Mouse (Mus musculus) hindbrain, embryonic 13.5 days (tissue): ENCODE results near the gene 9530068E07Rik. TPM values are rescaled to one million over a fixed set of nuclear protein-coding genes. Genes with fewer than 3 reads are reported as not detected.
"Not testable (repeated sequence)": the region's sequence is repeated elsewhere in the genome, so short reads cannot be mapped to it uniquely, and the experiment has no call there.

Experiments used
- ATAC-seq: fragments of 200-750 bp; cut with Nextera tagmentation; 2 replicates; pipeline ENCODE4 v1.8.0; 2017; ENCODE audit warnings: moderate TSS enrichment; ENCODE audit not compliant: low FRiP score
- H3K27ac ChIP-seq: fragments of 300-500 bp; sonication (generic); 2 replicates; pipeline ENCODE4 v1.5.1; 2015; ENCODE audit warnings: inconsistent platforms, mild to moderate bottlenecking, moderate library complexity
- H3K27me3 ChIP-seq: fragments of 300-500 bp; sonication (generic); 2 replicates; pipeline ENCODE4 v1.6.1; 2015; ENCODE audit warnings: mild to moderate bottlenecking, inconsistent platforms
- H3K36me3 ChIP-seq: fragments of 300-500 bp; sonication (generic); 2 replicates; pipeline ENCODE4 v1.6.1; 2015; ENCODE audit warnings: mild to moderate bottlenecking, inconsistent platforms
- H3K4me1 ChIP-seq: fragments of 300-500 bp; sonication (generic); replicated peaks from 2 replicates; pipeline ENCODE4 v1.6.1; 2015; ENCODE audit warnings: inconsistent platforms
- H3K4me2 ChIP-seq: fragments of 300-500 bp; sonication (generic); 2 replicates; pipeline ENCODE4 v1.6.1; 2015; ENCODE audit warnings: inconsistent platforms, mild to moderate bottlenecking, moderate library complexity
- H3K4me3 ChIP-seq: fragments of 300-500 bp; sonication (generic); 2 replicates; pipeline ENCODE4 v1.5.1; 2015; ENCODE audit warnings: mild to moderate bottlenecking, inconsistent platforms
- H3K9ac ChIP-seq: fragments of 300-500 bp; sonication (generic); 2 replicates; pipeline ENCODE4 v1.6.1; 2015; ENCODE audit warnings: mild to moderate bottlenecking, inconsistent platforms
- H3K9me3 ChIP-seq: fragments of 300-500 bp; sonication (generic); 2 replicates; pipeline ENCODE4 v1.6.1; 2016; ENCODE audit warnings: inconsistent platforms
- whole genome bisulfite sequencing: fragments of 180-500 bp; shearing (Covaris S2); methylation state at CpG from one replicate; pipeline ENCODE4 v1.1.7; 2015; 5-methylcytosine and 5-hydroxymethylcytosine counted together
- polyA plus RNA-seq: library from polyadenylated mRNA; unstranded; fragments of >200 nt; fragmentation: Nextera tagmentation; extraction: Ambion mirVana; gene quantifications from 2 replicates; pipeline ENCODE4 v1.2.1, GENCODE M21; 2015

The 9530068E07Rik gene
- polyA plus RNA-seq, 1 experiment from 2014 or later, result 129 TPM

GRCm38 (mm10) chr11:52377579-52377978 is 18.6 kb upstream of the 9530068E07Rik start:
- no peaks in the 10 kb centered on the region for H3K9me3 ChIP-seq
- no peaks in the 10 kb centered on the region for H3K27me3 ChIP-seq
- H3K4me2 ChIP-seq, result no peak overlapping the region
- WGBS, result 94% methylated on average over 4 of the region's 4 CpGs
- H3K27ac ChIP-seq, result no peak overlapping the region
- 0 out of 2 replicates have a peak, but pooled peaks cover 8% of the 10 kb centered on the region for H3K4me1 ChIP-seq
- H3K36me3 ChIP-seq, result peaks cover 68% of the 10 kb centered on the region
- H3K4me3 ChIP-seq, result no peak overlapping the region
- ATAC-seq, result no peak
- H3K9ac ChIP-seq, result no peak overlapping the region

GRCm38 (mm10) chr11:52379241-52379640 is 17.0 kb upstream of the 9530068E07Rik start:
- H3K27ac ChIP-seq, result no peak overlapping the region
- no peaks in the 10 kb centered on the region for H3K27me3 ChIP-seq
- no peak overlapping the region for H3K9ac ChIP-seq
- 0 out of 2 replicates have a peak, but pooled peaks cover under 1% of the 10 kb centered on the region for H3K4me1 ChIP-seq
- WGBS, result 95% methylated on average over 3 of the region's 3 CpGs
- no peaks in the 10 kb centered on the region for H3K9me3 ChIP-seq
- ATAC-seq, result no peak
- H3K36me3 ChIP-seq, result peaks cover 83% of the 10 kb centered on the region
- no peak overlapping the region for H3K4me3 ChIP-seq
- H3K4me2 ChIP-seq, result no peak overlapping the region

- peaks cover 87% of the 10 kb centered on the region for H3K36me3 ChIP-seq
- WGBS, result 96% methylated on average over 14 of the region's 14 CpGs
- no peak overlapping the region for H3K4me3 ChIP-seq
- ATAC-seq, result no peak
- no peak overlapping the region for H3K9ac ChIP-seq
- H3K27me3 ChIP-seq, result no peaks in the 10 kb centered on the region
- H3K9me3 ChIP-seq, result no peaks in the 10 kb centered on the region
- no peak overlapping the region for H3K4me2 ChIP-seq
- H3K4me1 ChIP-seq, result no peaks in the 10 kb centered on the region
- no peak overlapping the region for H3K27ac ChIP-seq
Observed at GRCm38 (mm10) chr11:52383741-52384140, 12.5 kb upstream of the 9530068E07Rik start.

GRCm38 (mm10) chr11:52384667-52385066 is 11.6 kb upstream of the 9530068E07Rik start:
- 61% methylated on average over 3 of the region's 3 CpGs for WGBS

GRCm38 (mm10) chr11:52386892-52387291 is 9.3 kb upstream of the 9530068E07Rik start:
- WGBS, result 89% methylated on average over 3 of the region's 3 CpGs
- Histone ChIP-seq H3K4me1 (no peaks in the 10 kb centered on the region), H3K27ac (no peak overlapping the region)

More at GRCm38 (mm10) chr11:52384667-52385066, 11.6 kb upstream of the 9530068E07Rik start:
- H3K4me3 ChIP-seq, result no peak overlapping the region
- no peak overlapping the region for H3K4me2 ChIP-seq
- peaks cover 81% of the 10 kb centered on the region for H3K36me3 ChIP-seq
- H3K9ac ChIP-seq, result no peak overlapping the region
- no peaks in the 10 kb centered on the region for H3K9me3 ChIP-seq
- H3K4me1 ChIP-seq, result no peaks in the 10 kb centered on the region
- H3K27me3 ChIP-seq, result no peaks in the 10 kb centered on the region
- H3K27ac ChIP-seq, result no peak overlapping the region
- no peak for ATAC-seq

GRCm38 (mm10) chr11:52388150-52388549 is 8.1 kb upstream of the 9530068E07Rik start:
- 91% methylated on average over 12 of the region's 12 CpGs for WGBS
- H3K36me3 ChIP-seq, result peaks cover 63% of the 10 kb centered on the region
- H3K9ac ChIP-seq, result no peak overlapping the region
- no peak for ATAC-seq
- no peaks in the 10 kb centered on the region for H3K9me3 ChIP-seq
- H3K27ac ChIP-seq, result no peak overlapping the region
- H3K27me3 ChIP-seq, result no peaks in the 10 kb centered on the region
- no peaks in the 10 kb centered on the region for H3K4me1 ChIP-seq
- no peak overlapping the region for H3K4me2 ChIP-seq
- H3K4me3 ChIP-seq, result no peak overlapping the region

More at GRCm38 (mm10) chr11:52386892-52387291, 9.3 kb upstream of the 9530068E07Rik start:
- Histone ChIP-seq H3K4me3 (no peak overlapping the region), H3K36me3 (peaks cover 72% of the 10 kb centered on the region), H3K9me3 (no peaks in the 10 kb centered on the region), H3K9ac (no peak overlapping the region), H3K4me2 (no peak overlapping the region), H3K27me3 (no peaks in the 10 kb centered on the region)
- ATAC-seq, result no peak

GRCm38 (mm10) chr11:52388979-52389378 is 7.2 kb upstream of the 9530068E07Rik start:
- H3K4me2 ChIP-seq, H3K9me3 ChIP-seq, H3K9ac ChIP-seq, H3K4me3 ChIP-seq, H3K27me3 ChIP-seq, ATAC-seq, H3K27ac ChIP-seq, H3K4me1 ChIP-seq: not testable (repeated sequence)
- H3K36me3 ChIP-seq, result peaks cover 56% of the 10 kb centered on the region
- 99% methylated on average over 5 of the region's 5 CpGs for WGBS

- H3K4me2 ChIP-seq, result no peak overlapping the region
- H3K36me3 ChIP-seq, result peaks cover 48% of the 10 kb centered on the region
- no peak overlapping the region for H3K9ac ChIP-seq
- H3K27ac ChIP-seq, result no peak overlapping the region
- no peaks in the 10 kb centered on the region for H3K27me3 ChIP-seq
- no peaks in the 10 kb centered on the region for H3K9me3 ChIP-seq
- ATAC-seq, result no peak
- no peaks in the 10 kb centered on the region for H3K4me1 ChIP-seq
- no peak overlapping the region for H3K4me3 ChIP-seq
- whole genome bisulfite sequencing, result 93% methylated on average over 7 of the region's 7 CpGs
Observed at GRCm38 (mm10) chr11:52389933-52390332, 6.3 kb upstream of the 9530068E07Rik start.

- Histone ChIP-seq H3K9ac (no peak overlapping the region), H3K27ac (no peak overlapping the region), H3K27me3 (no peaks in the 10 kb centered on the region), H3K4me2 (no peak overlapping the region), H3K4me1 (peaks cover 24% of the 10 kb centered on the region), H3K36me3 (peaks cover 7% of the 10 kb centered on the region; the same call in 1 of the 2 replicates), H3K4me3 (no peak overlapping the region), H3K9me3 (no peaks in the 10 kb centered on the region)
- no peak for ATAC-seq
- 84% methylated on average over 4 of the region's 4 CpGs for WGBS
Observed at GRCm38 (mm10) chr11:52394494-52394893, 1.7 kb upstream of the 9530068E07Rik start.

GRCm38 (mm10) chr11:52395343-52395742 is 885 bp upstream of the 9530068E07Rik start:
- 37% methylated on average over 4 of the region's 4 CpGs for WGBS
- H3K4me1 ChIP-seq, result peaks cover 29% of the 10 kb centered on the region
- no peaks in the 10 kb centered on the region for H3K9me3 ChIP-seq
- H3K27me3 ChIP-seq, result no peaks in the 10 kb centered on the region
- no peak overlapping the region; the same call in 1 of the 2 replicates for H3K9ac ChIP-seq
- ATAC-seq, result no peak
- peaks cover 3% of the 10 kb centered on the region; the same call in 1 of the 2 replicates for H3K36me3 ChIP-seq
- H3K4me3 ChIP-seq, result no peak overlapping the region
- no peak overlapping the region for H3K4me2 ChIP-seq
- H3K27ac ChIP-seq, result no peak overlapping the region

- Histone ChIP-seq H3K9ac (peak overlapping the region; percentile 94), H3K4me1 (peaks cover 35% of the 10 kb centered on the region), H3K36me3 (no peaks in the 10 kb centered on the region), H3K27me3 (no peaks in the 10 kb centered on the region), H3K27ac (peak overlapping the region; percentile 95), H3K9me3 (no peaks in the 10 kb centered on the region), H3K4me2 (peak overlapping the region; percentile 85), H3K4me3 (peak overlapping the region; percentile 92)
- peak; percentile 88 for ATAC-seq
- 1% methylated on average over 33 of the region's 33 CpGs for WGBS
Observed at GRCm38 (mm10) chr11:52396597-52397188, 465 bp downstream of the 9530068E07Rik start.

GRCm38 (mm10) chr11:52397385-52397987 is 1.3 kb downstream of the 9530068E07Rik start:
- peak overlapping the region; percentile 94 for H3K9ac ChIP-seq
- H3K4me2 ChIP-seq, result peak overlapping the region; percentile 85
- no peaks in the 10 kb centered on the region for H3K9me3 ChIP-seq
- no peaks in the 10 kb centered on the region for H3K36me3 ChIP-seq
- ATAC-seq, result no peak
- peak overlapping the region; percentile 95; the same call in 1 of the 2 replicates for H3K27ac ChIP-seq
- H3K4me3 ChIP-seq, result peak overlapping the region; percentile 92
- H3K27me3 ChIP-seq, result no peaks in the 10 kb centered on the region
- 87% methylated on average over 4 of the region's 4 CpGs for WGBS
- H3K4me1 ChIP-seq, result peaks cover 35% of the 10 kb centered on the region

- H3K9me3 ChIP-seq, result no peaks in the 10 kb centered on the region
- H3K4me3 ChIP-seq, result no peak overlapping the region
- ATAC-seq, result no peak
- H3K27me3 ChIP-seq, result no peaks in the 10 kb centered on the region
- 82% methylated on average over 2 of the region's 2 CpGs for WGBS
- no peak overlapping the region for H3K9ac ChIP-seq
- no peak overlapping the region for H3K4me2 ChIP-seq
- H3K36me3 ChIP-seq, result peaks cover 30% of the 10 kb centered on the region
- H3K27ac ChIP-seq, result no peak overlapping the region
- peaks cover 35% of the 10 kb centered on the region for H3K4me1 ChIP-seq
Observed at GRCm38 (mm10) chr11:52401476-52401875, 5.2 kb downstream of the 9530068E07Rik start.
